In the genomic region with DNA sequence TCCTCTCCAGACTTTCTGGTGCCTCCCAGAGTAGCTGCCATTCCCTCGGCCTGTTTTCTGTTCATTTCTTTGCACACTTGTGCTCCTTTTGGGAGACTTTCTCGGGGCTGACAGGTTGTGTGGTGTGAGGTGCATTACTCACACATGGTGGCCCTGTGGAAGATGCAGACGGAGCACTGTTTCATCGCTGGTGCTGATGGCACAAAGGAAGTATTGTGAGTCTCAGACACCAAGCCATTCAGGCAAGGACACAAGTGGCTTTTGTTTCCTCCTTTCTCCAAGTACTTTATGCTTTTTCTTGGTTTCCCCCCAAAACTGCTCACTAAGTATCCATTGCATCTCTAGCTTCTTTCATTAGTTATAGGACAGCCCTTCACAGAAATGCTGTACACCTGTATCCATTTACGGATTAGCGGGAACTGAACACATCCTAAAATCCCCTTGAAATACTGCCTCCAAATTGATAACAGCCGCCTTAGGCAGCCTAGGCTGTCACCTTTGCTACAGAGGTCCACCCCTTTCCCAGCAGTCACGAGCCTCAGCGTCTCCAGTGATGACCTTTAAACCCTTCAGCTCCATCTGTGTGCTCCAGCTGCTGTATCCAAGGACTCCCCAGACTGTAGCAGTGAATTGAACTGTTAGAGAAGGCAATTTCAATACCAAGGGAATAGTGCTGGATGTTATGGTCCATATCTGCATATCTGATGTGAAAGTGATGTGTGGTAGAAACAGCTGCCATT, we compare ENCODE assay signal across 14 mouse cellular contexts.
DNase-seq lines count a peak whose midpoint lies in the region; ATAC-seq and TF ChIP-seq lines count a peak whose summit lies in the region.
"Had no signal": no experiment of that assay in that cellular context is flagged by ENCODE, and none has a peak within 500 bp of the region (broad histone marks: within the 10 kb centered on the region; RNA-seq: fewer than 3 reads in every experiment).

No protein-coding gene starts in this region.

- no peaks in the 10 kb centered on the region for H3K36me3 ChIP-seq in kidney, embryonic 14.5 days (ENCODE audit: control insufficient read depth, insufficient read depth, low read length)
- no peaks in the 10 kb centered on the region for H3K36me3 ChIP-seq in limb, embryonic 12.5 days
- H3K36me3 ChIP-seq: heart, embryonic 10.5 days; liver, embryonic 15.5 days had no signal

- no peak for ATAC-seq in kidney, embryonic 14.5 days (ENCODE audit: low FRiP score, low TSS enrichment)
- ATAC-seq in limb, embryonic 12.5 days (ENCODE audit: insufficient number of reproducible peaks, insufficient read depth, low FRiP score, low TSS enrichment, low read depth): no peak
- ATAC-seq: activated CD4-positive, CD25-positive, alpha-beta regulatory T cell, adult 4 months had no signal

- H3K4me3 ChIP-seq in kidney, embryonic 14.5 days (ENCODE audit: low read length): no peak overlapping the region
- H3K4me3 ChIP-seq in cortical plate, adult 2 months (ENCODE audit: insufficient read depth, low read length): no peak overlapping the region
- H3K4me3 ChIP-seq in limb, embryonic 12.5 days (replicated peaks): no peak overlapping the region
- H3K4me3 ChIP-seq: heart, embryonic 10.5 days; liver, embryonic 15.5 days had no signal

- TF ChIP-seq POLR2A in cortical plate, adult 2 months (IDR thresholded peaks at IDR 0.05; ENCODE audit: extremely low read depth, insufficient read depth, low read length): no peak

- H3K9ac ChIP-seq in kidney, embryonic 14.5 days (ENCODE audit: low read depth, low read length): no peak overlapping the region
- H3K9ac ChIP-seq in limb, embryonic 12.5 days (replicated peaks): no peak overlapping the region
- H3K9ac ChIP-seq: hindbrain, embryonic 14.5 days; liver, embryonic 15.5 days had no signal

- H3K9me3 ChIP-seq in kidney, embryonic 14.5 days (ENCODE audit: control insufficient read depth, low read length): no peaks in the 10 kb centered on the region
- H3K9me3 ChIP-seq in limb, embryonic 12.5 days: no peaks in the 10 kb centered on the region
- H3K9me3 ChIP-seq: heart, embryonic 10.5 days; liver, embryonic 15.5 days had no signal

- WGBS in kidney, embryonic 14.5 days: 50% methylated on average over 9 of the region's 9 CpGs
- 26% methylated on average over 9 of the region's 9 CpGs for WGBS in limb, embryonic 12.5 days

- no peak overlapping the region for H3K4me2 ChIP-seq in kidney, embryonic 14.5 days (replicated peaks; ENCODE audit: low read depth, low read length)
- no peak overlapping the region for H3K4me2 ChIP-seq in limb, embryonic 12.5 days
- H3K4me2 ChIP-seq: hindbrain, embryonic 14.5 days; liver, embryonic 15.5 days had no signal

- DNase-seq in kidney, adult 18-20 months: peak; percentile 42
- DNase-seq in fibroblast of lung, adult 2 months (ENCODE audit: low read depth): peak; percentile 17
- DNase-seq in thymus, postnatal 0 days (ENCODE audit: low spot score): no peak
- DNase-seq in urinary bladder, adult 2 months (ENCODE audit: low spot score): no peak
- DNase-seq: cerebellum, adult 9-11 months; retina, postnatal 1 day had no signal

- H3K27ac ChIP-seq in kidney, embryonic 14.5 days (ENCODE audit: low read depth, low read length): no peak overlapping the region
- peak overlapping the region; percentile 10 for H3K27ac ChIP-seq in cortical plate, adult 2 months (ENCODE audit: insufficient read depth, low read length)
- 0 out of 2 replicates have a peak overlapping the region, but pooled peaks have one; percentile 13 for H3K27ac ChIP-seq in limb, embryonic 12.5 days
- H3K27ac ChIP-seq: hindbrain, embryonic 14.5 days; liver, embryonic 15.5 days; macrophage had no signal

- H3K27me3 ChIP-seq in kidney, embryonic 14.5 days (ENCODE audit: control insufficient read depth, insufficient read depth, low read length): no peaks in the 10 kb centered on the region
- H3K27me3 ChIP-seq in limb, embryonic 12.5 days: no peaks in the 10 kb centered on the region
- H3K27me3 ChIP-seq: liver, embryonic 15.5 days had no signal

- peaks cover 3% of the 10 kb centered on the region for H3K4me1 ChIP-seq in kidney, embryonic 14.5 days (ENCODE audit: control insufficient read depth, insufficient read depth, low read length)
- 0 out of 2 replicates have a peak, but pooled peaks cover 3% of the 10 kb centered on the region for H3K4me1 ChIP-seq in cortical plate, adult 2 months (ENCODE audit: control insufficient read depth, insufficient read depth, low read length)
- H3K4me1 ChIP-seq in limb, embryonic 12.5 days (replicated peaks): peaks cover 47% of the 10 kb centered on the region
- H3K4me1 ChIP-seq: liver, embryonic 15.5 days had no signal

- TF ChIP-seq CTCF in cortical plate, adult 2 months (IDR thresholded peaks at IDR 0.05; ENCODE audit: extremely low read depth, insufficient read depth, low read length): no peak

Comparison
In these comparisons a context has a peak if more than half of its experiments do, and no peak if none do; other contexts are left out.
1. DNase-seq: peak in kidney, adult 18-20 months (single experiment) and fibroblast of lung, adult 2 months (single experiment); none in thymus, postnatal 0 days (single experiment) and urinary bladder, adult 2 months (single experiment).